Mouse (Mus musculus): ENCODE measurements around the gene Cers5. TPM values are rescaled to one million over a fixed set of nuclear protein-coding genes. Genes with fewer than 3 reads are reported as not detected.

Gene Cers5
- 4.2 and 4.4 TPM in 2 replicates for polyA plus RNA-seq (2012; rRNA removed; ENCODE audit: low replicate concordance)

GRCm38 (mm10) chr15:99772881-99772924 lies at the start of gene Cers5:
Cers5 (minus strand) TSS chr15:99772885.

GRCm38 (mm10) chr15:99725341-99726155 lies 47.1 kb downstream of the Cers5 start, which contains the start of gene Cox14:
Cox14 (plus strand) TSS chr15:99725618.

GRCm38 (mm10) chr15:99717386-99718334 lies 55.0 kb downstream of the Cers5 start, which contains the start of gene Gpd1:
Gpd1 (plus strand) TSS chr15:99717515.

GRCm38 (mm10) chr15:99705440-99706048 lies 67.1 kb downstream of the Cers5 start, which contains the start of gene Gm17349:
Gm17349 (minus strand) TSS chr15:99705490.

GRCm38 (mm10) chr15:99701999-99702900 lies 70.4 kb downstream of the Cers5 start, which contains the start of gene Smarcd1:
Smarcd1 (plus strand) TSS chr15:99702129.

Other genes starting within 250 kb of the Cers5 start
- gene Faim2, start 244.7 kb downstream of the Cers5 start, polyA plus RNA-seq (2012; rRNA removed; ENCODE audit: low replicate concordance), result 0.84 and 1.6 TPM in 2 replicates
- 0.22 TPM in 1 of 2 replicates, not detected in the other for gene Aqp2, start 193.8 kb downstream of the Cers5 start, polyA plus RNA-seq (2012; rRNA removed; ENCODE audit: low replicate concordance)
- gene Aqp5, start 182.1 kb downstream of the Cers5 start, polyA plus RNA-seq (2012; rRNA removed; ENCODE audit: low replicate concordance), result 0.12 and 106 TPM in 2 replicates
- not detected in 2 replicates for gene Aqp6, start 171.5 kb downstream of the Cers5 start, polyA plus RNA-seq (2012; rRNA removed; ENCODE audit: low replicate concordance)
- gene Racgap1, start 121.2 kb downstream of the Cers5 start, polyA plus RNA-seq (2012; rRNA removed; ENCODE audit: low replicate concordance), result 6.3 and 9.2 TPM in 2 replicates
- gene Asic1, start 102.5 kb downstream of the Cers5 start, polyA plus RNA-seq (2012; rRNA removed; ENCODE audit: low replicate concordance), result 0.64 and 0.94 TPM in 2 replicates
- gene Smarcd1, start 70.8 kb downstream of the Cers5 start, polyA plus RNA-seq (2012; rRNA removed; ENCODE audit: low replicate concordance), result 23.8 and 25.5 TPM in 2 replicates
- gene Gm17349, start 67.4 kb downstream of the Cers5 start, polyA plus RNA-seq (2012; rRNA removed; ENCODE audit: low replicate concordance), result 10.4 and 13.9 TPM in 2 replicates
- gene Gpd1, start 55.4 kb downstream of the Cers5 start, polyA plus RNA-seq (2012; rRNA removed; ENCODE audit: low replicate concordance), result 405 and 543 TPM in 2 replicates
- gene Cox14, start 47.3 kb downstream of the Cers5 start, polyA plus RNA-seq (2012; rRNA removed; ENCODE audit: low replicate concordance), result 343 and 465 TPM in 2 replicates
- 25.0 and 29.7 TPM in 2 replicates for gene Lima1, start 102.6 kb upstream of the Cers5 start, polyA plus RNA-seq (2012; rRNA removed; ENCODE audit: low replicate concordance)
- gene Fam186a, start 194.2 kb upstream of the Cers5 start, polyA plus RNA-seq (2012; rRNA removed; ENCODE audit: low replicate concordance), result not detected in 2 replicates
- gene Larp4, start 197.2 kb upstream of the Cers5 start, polyA plus RNA-seq (2012; rRNA removed; ENCODE audit: low replicate concordance), result 14.2 and 22.9 TPM in 2 replicates